In the genomic region with DNA sequence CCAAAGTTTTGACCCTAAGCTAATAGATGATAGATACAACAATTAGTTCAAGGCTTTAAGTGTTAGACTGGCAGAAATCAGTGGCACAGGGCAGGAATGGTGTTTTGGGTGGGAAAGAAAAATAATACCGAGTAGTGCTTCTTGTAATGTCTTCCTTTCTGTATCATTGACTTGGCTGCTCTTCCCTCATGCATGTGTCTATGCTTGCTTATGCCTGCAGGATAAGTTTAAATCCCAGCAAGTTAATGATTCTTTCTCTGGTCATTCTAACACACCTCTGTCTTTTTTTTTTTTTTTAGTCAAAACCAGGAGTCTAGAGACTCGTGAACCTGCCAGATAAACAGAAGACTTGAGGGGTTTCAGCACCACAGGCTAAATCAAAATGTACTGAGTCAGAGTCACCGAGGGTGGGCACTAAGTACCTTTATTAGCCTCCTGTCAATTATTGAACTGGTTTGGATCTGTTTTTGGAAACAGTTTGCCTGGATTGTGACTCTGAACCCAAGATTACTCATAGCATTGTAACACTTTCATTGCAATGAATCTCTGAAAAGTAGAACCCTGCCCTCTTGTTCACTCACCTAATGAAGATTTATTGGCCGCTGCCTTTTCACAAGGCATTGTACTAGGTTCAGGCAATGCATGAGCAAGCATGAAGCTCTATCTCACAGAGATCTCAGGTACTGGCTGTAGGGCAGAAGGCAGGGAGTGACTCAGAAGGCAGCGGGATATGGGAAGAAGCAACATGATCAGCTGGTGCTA, we compare ENCODE assay signal across 18 mouse cellular contexts.
"Had no signal": no experiment of that assay in that cellular context is flagged by ENCODE, and none has a peak within 500 bp of the region (broad histone marks: within the 10 kb centered on the region; RNA-seq: fewer than 3 reads in every experiment).

No protein-coding gene starts in this region.

- H3K9me3 ChIP-seq: liver, embryonic 15.5 days; lung, embryonic 15.5 days; megakaryocyte, embryonic 14.5 days; midbrain, embryonic 13.5 days; midbrain, embryonic 15.5 days; neural tube, embryonic 12.5 days; stomach, embryonic 15.5 days had no signal

- H3K4me1 ChIP-seq: liver, embryonic 15.5 days; lung, embryonic 15.5 days; megakaryocyte, embryonic 14.5 days; midbrain, embryonic 13.5 days; midbrain, embryonic 15.5 days; neural tube, embryonic 12.5 days; stomach, embryonic 15.5 days had no signal

- H3K4me2 ChIP-seq: liver, embryonic 15.5 days; lung, embryonic 15.5 days; midbrain, embryonic 11.5 days; midbrain, embryonic 13.5 days; midbrain, embryonic 15.5 days; neural tube, embryonic 12.5 days; stomach, embryonic 15.5 days had no signal

- H3K27me3 ChIP-seq: liver, embryonic 15.5 days; lung, embryonic 15.5 days; megakaryocyte, embryonic 14.5 days; midbrain, embryonic 13.5 days; midbrain, embryonic 15.5 days; neural tube, embryonic 12.5 days; stomach, embryonic 15.5 days had no signal

- H3K9ac ChIP-seq: liver, embryonic 15.5 days; liver, postnatal 0 days; lung, embryonic 15.5 days; midbrain, embryonic 13.5 days; midbrain, embryonic 15.5 days; neural tube, embryonic 12.5 days; stomach, embryonic 15.5 days had no signal

- H3K4me3 ChIP-seq: liver, embryonic 15.5 days; lung, embryonic 15.5 days; megakaryocyte, embryonic 14.5 days; midbrain, embryonic 13.5 days; midbrain, embryonic 15.5 days; neural tube, embryonic 12.5 days; stomach, embryonic 15.5 days had no signal

- DNase-seq: liver, postnatal 0 days; lung, adult 2 months; lung, postnatal 14 days; lung, postnatal 36 days; right cerebral cortex, postnatal 14 days; thymus, adult 18-20 months; thymus, postnatal 14 days; thymus, postnatal 36 days had no signal

- H3K36me3 ChIP-seq: liver, embryonic 15.5 days; lung, embryonic 15.5 days; midbrain, embryonic 13.5 days; midbrain, embryonic 15.5 days; neural tube, embryonic 12.5 days; stomach, embryonic 15.5 days had no signal

- H3K27ac ChIP-seq: liver, embryonic 15.5 days; lung, embryonic 15.5 days; macrophage; midbrain, embryonic 13.5 days; midbrain, embryonic 15.5 days; neural tube, embryonic 12.5 days; stomach, embryonic 15.5 days had no signal

- ATAC-seq: liver, postnatal 0 days; lung, postnatal 0 days; midbrain, embryonic 13.5 days; midbrain, embryonic 15.5 days had no signal
